Mouse (Mus musculus): Measurements from ENCODE around the gene Evl. TPM values are rescaled to one million over a fixed set of nuclear protein-coding genes. Genes with fewer than 3 reads are reported as not detected.

Evl gene
- polyA plus RNA-seq, 1 experiment from 2014 or later: 60.2 TPM

GRCm38 (mm10) chr12:108600864-108601263 is 46.3 kb downstream of the Evl start:
- no peak overlapping the region for H3K27ac ChIP-seq (replicated peaks)
- no peaks in the 10 kb centered on the region for H3K27me3 ChIP-seq (replicated peaks; ENCODE audit: low read depth, poor library complexity, severe bottlenecking)
- whole genome bisulfite sequencing: 87% methylated on average over 4 of the region's 4 CpGs
- DNase-seq (ENCODE audit: low spot score): no peak
- H3K4me3 ChIP-seq: no peak overlapping the region
- H3K9me3 ChIP-seq: no peaks in the 10 kb centered on the region
- H3K4me1 ChIP-seq: peaks cover 32% of the 10 kb centered on the region
- H3K36me3 ChIP-seq (replicated peaks): peaks cover 19% of the 10 kb centered on the region

DNA sequence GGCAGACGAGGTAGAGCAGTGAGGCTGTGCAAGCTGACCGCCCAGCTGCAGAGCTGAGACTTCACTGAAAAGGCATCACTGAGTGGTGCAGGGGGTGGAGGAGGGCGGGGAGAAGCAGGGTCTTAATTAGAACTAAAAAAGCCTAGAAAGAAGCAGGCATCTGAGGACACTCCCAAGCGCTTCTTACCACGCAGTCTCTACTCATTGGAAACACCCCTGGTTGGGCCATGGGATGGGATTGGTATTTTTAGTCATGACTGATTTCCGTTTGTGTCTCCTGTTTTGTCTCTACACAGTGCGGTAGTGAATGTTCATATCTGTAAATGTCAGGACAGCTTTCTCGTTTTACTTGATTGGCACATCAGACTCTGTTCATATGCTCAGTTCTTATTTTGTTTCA is 46.8 kb downstream of the Evl start:
- peaks cover 37% of the 10 kb centered on the region for H3K4me1 ChIP-seq
- no peak overlapping the region for H3K27ac ChIP-seq (replicated peaks)

GRCm38 (mm10) chr12:108604546-108604945 is 50.0 kb downstream of the Evl start:
- Histone ChIP-seq H3K4me1 (peaks cover 40% of the 10 kb centered on the region), H3K4me3 (no peak overlapping the region), H3K27ac (replicated peaks) (no peak overlapping the region), H3K27me3 (replicated peaks; ENCODE audit: low read depth, poor library complexity, severe bottlenecking) (no peaks in the 10 kb centered on the region), H3K36me3 (replicated peaks) (no peaks in the 10 kb centered on the region), H3K9me3 (no peaks in the 10 kb centered on the region)
- DNase-seq (ENCODE audit: low spot score): no peak

More for the DNA sequence above, 46.8 kb downstream of the Evl start:
- Histone ChIP-seq H3K27me3 (replicated peaks; ENCODE audit: low read depth, poor library complexity, severe bottlenecking) (no peaks in the 10 kb centered on the region), H3K4me3 (no peak overlapping the region), H3K36me3 (replicated peaks) (peaks cover 15% of the 10 kb centered on the region), H3K9me3 (no peaks in the 10 kb centered on the region)
- WGBS: 74% methylated on average over 8 of the region's 8 CpGs
- DNase-seq (ENCODE audit: low spot score): no peak

DNA sequence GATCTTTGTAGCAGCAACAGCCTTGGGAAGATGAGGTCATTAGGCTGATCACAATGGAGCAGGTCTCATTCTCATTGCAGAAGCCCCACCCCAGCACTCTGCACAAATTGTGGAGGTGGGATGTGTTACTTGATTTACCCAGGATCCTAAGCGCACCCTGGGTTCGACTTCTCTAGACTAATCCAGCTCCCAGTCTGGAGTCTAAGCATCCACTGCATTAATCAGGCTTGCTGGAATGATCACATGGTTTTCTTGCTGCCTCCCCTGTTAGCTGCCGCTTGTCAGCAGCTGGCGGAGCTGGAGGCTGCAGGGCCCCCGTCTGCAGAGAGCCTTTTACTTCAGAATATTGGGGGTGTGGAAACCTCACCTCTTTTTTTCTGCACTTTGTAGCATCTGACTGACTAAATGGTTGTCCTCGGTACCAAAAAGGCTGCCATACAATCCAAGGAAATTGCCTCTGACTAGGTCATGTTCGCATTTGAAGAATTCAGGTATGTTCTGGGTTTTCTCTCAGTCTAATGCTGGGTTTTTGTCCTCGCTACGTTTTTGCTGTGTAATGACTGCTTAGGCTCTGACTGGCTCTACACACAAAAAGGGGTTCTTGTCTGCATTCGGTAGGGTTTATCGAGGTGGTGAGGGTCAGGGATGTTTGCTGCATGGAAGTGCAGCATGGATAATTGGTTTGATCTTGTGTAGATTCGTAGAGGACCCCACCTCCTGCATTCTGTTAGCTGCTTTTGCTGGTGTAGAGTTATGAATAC is 51.2 kb downstream of the Evl start:
- no peak for DNase-seq (ENCODE audit: low spot score)

GRCm38 (mm10) chr12:108606321-108606720 is 51.8 kb downstream of the Evl start:
- no peaks in the 10 kb centered on the region for H3K9me3 ChIP-seq
- peaks cover 6% of the 10 kb centered on the region for H3K36me3 ChIP-seq (replicated peaks)
- 66% methylated on average over 7 of the region's 7 CpGs for WGBS
- DNase-seq (ENCODE audit: low spot score): no peak
- no peak overlapping the region for H3K4me3 ChIP-seq
- H3K27ac ChIP-seq (replicated peaks): no peak overlapping the region
- no peaks in the 10 kb centered on the region for H3K27me3 ChIP-seq (replicated peaks; ENCODE audit: low read depth, poor library complexity, severe bottlenecking)
- peaks cover 34% of the 10 kb centered on the region for H3K4me1 ChIP-seq

More for the DNA sequence above, 51.2 kb downstream of the Evl start:
- H3K36me3 ChIP-seq (replicated peaks): no peaks in the 10 kb centered on the region
- H3K4me1 ChIP-seq: peaks cover 40% of the 10 kb centered on the region
- WGBS: 56% methylated on average over 12 of the region's 12 CpGs
- no peaks in the 10 kb centered on the region for H3K27me3 ChIP-seq (replicated peaks; ENCODE audit: low read depth, poor library complexity, severe bottlenecking)
- H3K4me3 ChIP-seq: no peak overlapping the region
- H3K27ac ChIP-seq (replicated peaks): no peak overlapping the region
- no peaks in the 10 kb centered on the region for H3K9me3 ChIP-seq

DNA sequence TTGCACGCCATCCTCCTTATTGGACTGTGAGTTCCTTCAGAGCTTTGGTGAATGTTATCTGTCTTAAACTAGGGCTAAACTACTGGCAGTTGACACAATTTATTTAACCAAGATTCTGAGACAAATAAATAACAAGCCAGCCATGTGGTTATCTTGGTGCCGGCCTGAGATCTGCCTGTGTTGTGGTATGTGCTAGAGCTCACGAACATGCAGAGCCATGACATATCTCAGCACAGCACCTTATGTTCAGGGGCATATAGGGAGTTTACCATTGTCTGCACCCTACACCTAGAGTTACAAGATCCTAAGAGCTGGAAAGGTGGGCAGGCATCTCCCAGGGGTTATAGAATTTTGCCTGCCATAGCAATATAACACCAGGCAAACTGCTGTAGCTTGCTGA is 54.9 kb downstream of the Evl start:
- Histone ChIP-seq H3K9me3 (no peaks in the 10 kb centered on the region), H3K4me3 (no peak overlapping the region), H3K27ac (replicated peaks) (no peak overlapping the region), H3K4me1 (peaks cover 28% of the 10 kb centered on the region), H3K36me3 (replicated peaks) (peaks cover 10% of the 10 kb centered on the region), H3K27me3 (replicated peaks; ENCODE audit: low read depth, poor library complexity, severe bottlenecking) (no peaks in the 10 kb centered on the region)
- no peak for DNase-seq (ENCODE audit: low spot score)
- 88% methylated on average over 3 of the region's 3 CpGs for WGBS

DNA sequence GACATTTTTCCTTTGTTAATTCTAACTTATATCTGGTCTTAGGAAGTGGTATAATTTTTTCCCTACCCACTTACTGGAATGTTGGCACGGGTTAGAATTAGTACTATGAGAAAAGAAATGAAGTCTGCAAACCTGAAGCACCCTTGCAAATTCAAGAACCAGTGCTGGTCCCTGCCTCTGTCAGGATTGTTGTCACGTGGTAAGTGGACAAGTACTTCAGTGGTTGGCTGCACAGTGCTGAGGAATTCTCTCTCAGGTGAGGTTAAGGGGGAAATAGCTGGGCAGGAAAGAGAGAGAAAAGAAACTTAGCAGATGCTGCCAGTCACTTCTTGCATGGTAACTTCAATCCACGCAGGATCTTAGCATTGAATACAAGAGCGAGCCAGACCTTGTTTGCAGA is 55.7 kb downstream of the Evl start:
- no peak overlapping the region for H3K27ac ChIP-seq (replicated peaks)
- no peak for DNase-seq (ENCODE audit: low spot score)
- 88% methylated on average over 4 of the region's 4 CpGs for WGBS

GRCm38 (mm10) chr12:108613081-108613480 is 58.6 kb downstream of the Evl start:
- 54% methylated on average over 3 of the region's 3 CpGs for WGBS
- peak; percentile 32 for DNase-seq (ENCODE audit: low spot score)
- Histone ChIP-seq H3K4me3 (no peak overlapping the region), H3K9me3 (no peaks in the 10 kb centered on the region), H3K27me3 (replicated peaks; ENCODE audit: low read depth, poor library complexity, severe bottlenecking) (no peaks in the 10 kb centered on the region), H3K36me3 (replicated peaks) (peaks cover 16% of the 10 kb centered on the region), H3K27ac (replicated peaks) (no peak overlapping the region), H3K4me1 (peaks cover 18% of the 10 kb centered on the region)

More for the DNA sequence above, 55.7 kb downstream of the Evl start:
- Histone ChIP-seq H3K36me3 (replicated peaks) (peaks cover 10% of the 10 kb centered on the region), H3K9me3 (no peaks in the 10 kb centered on the region), H3K27me3 (replicated peaks; ENCODE audit: low read depth, poor library complexity, severe bottlenecking) (no peaks in the 10 kb centered on the region), H3K4me3 (no peak overlapping the region), H3K4me1 (peaks cover 24% of the 10 kb centered on the region)

- WGBS: 82% methylated on average over 7 of the region's 7 CpGs
- Histone ChIP-seq H3K27ac (replicated peaks) (no peak overlapping the region), H3K9me3 (no peaks in the 10 kb centered on the region), H3K4me1 (peaks cover 18% of the 10 kb centered on the region), H3K27me3 (replicated peaks; ENCODE audit: low read depth, poor library complexity, severe bottlenecking) (no peaks in the 10 kb centered on the region), H3K36me3 (replicated peaks) (peaks cover 16% of the 10 kb centered on the region), H3K4me3 (no peak overlapping the region)
- DNase-seq (ENCODE audit: low spot score): no peak
Measured at GRCm38 (mm10) chr12:108617511-108617910, 63.0 kb downstream of the Evl start.

GRCm38 (mm10) chr12:108619853-108620416 is 65.4 kb downstream of the Evl start:
- Histone ChIP-seq H3K4me1 (peaks cover 8% of the 10 kb centered on the region; the same call in 1 of the 2 replicates), H3K27me3 (replicated peaks; ENCODE audit: low read depth, poor library complexity, severe bottlenecking) (no peaks in the 10 kb centered on the region), H3K36me3 (replicated peaks) (peaks cover 23% of the 10 kb centered on the region), H3K4me3 (no peak overlapping the region), H3K27ac (replicated peaks) (no peak overlapping the region), H3K9me3 (no peaks in the 10 kb centered on the region)
- no peak for DNase-seq (ENCODE audit: low spot score)
- 96% methylated on average over 7 of the region's 7 CpGs for WGBS

GRCm38 (mm10) chr12:108622406-108622805 is 67.9 kb downstream of the Evl start:
- peaks cover 4% of the 10 kb centered on the region; the same call in 1 of the 2 replicates for H3K4me1 ChIP-seq
- H3K4me3 ChIP-seq: no peak overlapping the region
- H3K27ac ChIP-seq (replicated peaks): no peak overlapping the region
- H3K36me3 ChIP-seq (replicated peaks): peaks cover 20% of the 10 kb centered on the region
- H3K27me3 ChIP-seq (replicated peaks; ENCODE audit: low read depth, poor library complexity, severe bottlenecking): no peaks in the 10 kb centered on the region
- no peak for DNase-seq (ENCODE audit: low spot score)
- WGBS: 93% methylated on average over 5 of the region's 5 CpGs
- no peaks in the 10 kb centered on the region for H3K9me3 ChIP-seq

- 96% methylated on average over 1 of the region's 1 CpGs for WGBS
- Histone ChIP-seq H3K4me1 (no peaks in the 10 kb centered on the region), H3K4me3 (no peak overlapping the region), H3K27ac (replicated peaks) (no peak overlapping the region), H3K36me3 (replicated peaks) (peaks cover 33% of the 10 kb centered on the region), H3K27me3 (replicated peaks; ENCODE audit: low read depth, poor library complexity, severe bottlenecking) (no peaks in the 10 kb centered on the region), H3K9me3 (no peaks in the 10 kb centered on the region)
- no peak for DNase-seq (ENCODE audit: low spot score)
Measured at GRCm38 (mm10) chr12:108629556-108629955, 75.0 kb downstream of the Evl start.

All from embryonic facial prominence, embryonic 10.5 days (tissue).